Mouse (Mus musculus) hindbrain, embryonic 13.5 days (tissue): ENCODE measurements at regions not wholly inside any gene's neighbourhood (a gene's known extent, or its start where the extent isn't known, plus 50 kb on each side); places are given as distances from the start of the nearest gene placed in this dataset.

Experiments
- ATAC-seq: fragments of 200-750 bp; cut with Nextera tagmentation; 2 replicates; pipeline ENCODE4 v1.8.0; 2017; ENCODE audit warnings: moderate TSS enrichment; ENCODE audit not compliant: low FRiP score
- H3K27ac ChIP-seq: fragments of 300-500 bp; sonication (generic); 2 replicates; pipeline ENCODE4 v1.5.1; 2015; ENCODE audit warnings: inconsistent platforms, mild to moderate bottlenecking, moderate library complexity
- H3K27me3 ChIP-seq: fragments of 300-500 bp; sonication (generic); 2 replicates; pipeline ENCODE4 v1.6.1; 2015; ENCODE audit warnings: mild to moderate bottlenecking, inconsistent platforms
- H3K36me3 ChIP-seq: fragments of 300-500 bp; sonication (generic); 2 replicates; pipeline ENCODE4 v1.6.1; 2015; ENCODE audit warnings: mild to moderate bottlenecking, inconsistent platforms
- H3K4me1 ChIP-seq: fragments of 300-500 bp; sonication (generic); replicated peaks from 2 replicates; pipeline ENCODE4 v1.6.1; 2015; ENCODE audit warnings: inconsistent platforms
- H3K4me2 ChIP-seq: fragments of 300-500 bp; sonication (generic); 2 replicates; pipeline ENCODE4 v1.6.1; 2015; ENCODE audit warnings: inconsistent platforms, mild to moderate bottlenecking, moderate library complexity
- H3K4me3 ChIP-seq: fragments of 300-500 bp; sonication (generic); 2 replicates; pipeline ENCODE4 v1.5.1; 2015; ENCODE audit warnings: mild to moderate bottlenecking, inconsistent platforms
- H3K9ac ChIP-seq: fragments of 300-500 bp; sonication (generic); 2 replicates; pipeline ENCODE4 v1.6.1; 2015; ENCODE audit warnings: mild to moderate bottlenecking, inconsistent platforms
- H3K9me3 ChIP-seq: fragments of 300-500 bp; sonication (generic); 2 replicates; pipeline ENCODE4 v1.6.1; 2016; ENCODE audit warnings: inconsistent platforms
- WGBS: fragments of 180-500 bp; shearing (Covaris S2); methylation state at CpG from one replicate; pipeline ENCODE4 v1.1.7; 2015; 5-methylcytosine and 5-hydroxymethylcytosine counted together

DNA sequence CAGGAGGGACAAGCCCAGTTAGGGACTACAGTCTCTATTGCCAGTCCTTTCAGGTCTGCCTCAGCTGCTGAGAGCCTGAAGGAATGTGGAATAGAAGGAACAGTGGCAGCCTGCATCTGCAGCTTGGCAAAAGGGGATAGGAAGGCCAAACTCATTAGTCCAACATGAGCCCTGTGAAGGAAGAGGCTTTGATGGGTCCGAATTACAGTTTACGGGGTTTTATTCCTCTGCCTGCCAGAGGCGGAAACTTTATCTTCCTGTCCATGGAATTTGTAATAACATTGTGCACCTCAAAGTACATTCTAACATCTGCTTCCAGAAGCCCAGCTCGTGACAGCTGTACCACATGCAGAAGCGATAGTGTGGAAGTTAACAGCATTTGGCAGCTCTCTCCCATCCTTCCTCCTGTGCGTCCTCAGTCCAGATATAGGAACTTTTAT is 530.9 kb downstream of the Ptprc start:
- ATAC-seq, result no peak
- Histone ChIP-seq H3K27me3 (no peaks in the 10 kb centered on the region), H3K4me2 (no peak overlapping the region), H3K4me1 (no peaks in the 10 kb centered on the region; the same call in 1 of the 2 replicates), H3K27ac (no peak overlapping the region), H3K36me3 (no peaks in the 10 kb centered on the region), H3K9ac (no peak overlapping the region), H3K4me3 (no peak overlapping the region), H3K9me3 (no peaks in the 10 kb centered on the region)
- 86% methylated on average over 6 of the region's 6 CpGs for WGBS

GRCm38 (mm10) chr1:137643508-137643907 is 532.0 kb downstream of the Ptprc start:
- ATAC-seq, result 0 out of 2 replicates have a peak, but pooled peaks have one; percentile 52
- no peak overlapping the region for H3K4me3 ChIP-seq
- no peaks in the 10 kb centered on the region for H3K9me3 ChIP-seq
- H3K36me3 ChIP-seq, result no peaks in the 10 kb centered on the region
- no peaks in the 10 kb centered on the region; the same call in 1 of the 2 replicates for H3K4me1 ChIP-seq
- no peak overlapping the region for H3K9ac ChIP-seq
- no peak overlapping the region for H3K4me2 ChIP-seq
- no peaks in the 10 kb centered on the region for H3K27me3 ChIP-seq
- 0 out of 2 replicates have a peak overlapping the region, but pooled peaks have one; percentile 12 for H3K27ac ChIP-seq
- 65% methylated on average over 1 of the region's 1 CpGs for WGBS

DNA sequence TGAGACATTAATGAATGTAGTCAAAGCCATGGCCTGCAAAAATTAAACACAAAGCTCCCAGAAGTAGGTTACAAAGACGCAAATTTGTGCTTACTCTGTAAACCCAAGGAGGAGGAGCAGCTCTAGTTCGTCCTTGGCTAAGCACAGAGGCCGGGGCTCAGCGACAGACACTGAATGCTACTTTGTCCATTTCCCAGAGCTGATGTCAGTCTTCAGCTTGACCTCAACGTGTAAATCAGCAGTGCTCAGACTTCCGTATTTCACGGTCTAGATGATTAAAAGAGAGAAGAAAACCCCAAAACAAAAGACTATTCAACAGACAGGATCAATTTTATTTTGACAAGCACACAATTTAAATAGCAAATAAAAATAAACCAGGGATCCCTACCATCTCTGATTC is 534.7 kb downstream of the Ptprc start:
- 7% methylated on average over 7 of the region's 7 CpGs for WGBS
- H3K27me3 ChIP-seq, result no peaks in the 10 kb centered on the region
- no peak overlapping the region for H3K9ac ChIP-seq
- no peaks in the 10 kb centered on the region for H3K9me3 ChIP-seq
- peaks cover 3% of the 10 kb centered on the region; the same call in 1 of the 2 replicates for H3K4me1 ChIP-seq
- H3K27ac ChIP-seq, result no peak overlapping the region
- H3K4me3 ChIP-seq, result no peak overlapping the region
- no peak overlapping the region for H3K4me2 ChIP-seq
- no peak for ATAC-seq
- no peaks in the 10 kb centered on the region for H3K36me3 ChIP-seq

DNA sequence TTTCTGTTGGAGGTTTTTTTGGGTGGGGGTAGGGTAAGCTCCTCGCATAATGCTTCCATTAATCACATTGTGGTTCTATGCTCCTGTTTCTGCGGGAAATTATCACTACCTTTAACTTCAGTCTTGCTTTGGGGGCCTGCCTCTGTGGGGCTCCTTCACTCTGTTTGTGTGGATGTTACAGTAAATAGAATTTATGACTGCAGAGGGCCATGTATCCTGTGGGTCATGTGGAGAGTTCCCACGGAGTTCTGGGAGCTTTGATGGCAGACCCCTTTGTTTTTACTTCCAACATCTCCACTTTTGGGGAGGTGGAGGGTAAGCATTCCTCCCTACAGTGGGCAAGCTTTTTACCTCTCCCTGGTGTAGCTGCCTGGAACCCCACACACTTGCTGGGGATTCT is 538.6 kb downstream of the Ptprc start:
- Histone ChIP-seq H3K9ac (no peak overlapping the region), H3K4me3 (no peak overlapping the region), H3K9me3 (no peaks in the 10 kb centered on the region), H3K27me3 (no peaks in the 10 kb centered on the region), H3K4me1 (peaks cover 6% of the 10 kb centered on the region; the same call in 1 of the 2 replicates), H3K36me3 (no peaks in the 10 kb centered on the region), H3K4me2 (no peak overlapping the region), H3K27ac (no peak overlapping the region)
- 24% methylated on average over 3 of the region's 3 CpGs for WGBS
- ATAC-seq, result no peak

- Histone ChIP-seq H3K4me1 (peaks cover 6% of the 10 kb centered on the region; the same call in 1 of the 2 replicates), H3K27ac (no peak overlapping the region), H3K4me3 (no peak overlapping the region), H3K27me3 (no peaks in the 10 kb centered on the region), H3K4me2 (no peak overlapping the region), H3K9ac (no peak overlapping the region), H3K36me3 (no peaks in the 10 kb centered on the region), H3K9me3 (no peaks in the 10 kb centered on the region)
- no peak for ATAC-seq
- WGBS, result 6% methylated on average over 3 of the region's 3 CpGs
These were observed 539.1 kb downstream of the Ptprc start for GRCm38 (mm10) chr1:137636321-137636944.

DNA sequence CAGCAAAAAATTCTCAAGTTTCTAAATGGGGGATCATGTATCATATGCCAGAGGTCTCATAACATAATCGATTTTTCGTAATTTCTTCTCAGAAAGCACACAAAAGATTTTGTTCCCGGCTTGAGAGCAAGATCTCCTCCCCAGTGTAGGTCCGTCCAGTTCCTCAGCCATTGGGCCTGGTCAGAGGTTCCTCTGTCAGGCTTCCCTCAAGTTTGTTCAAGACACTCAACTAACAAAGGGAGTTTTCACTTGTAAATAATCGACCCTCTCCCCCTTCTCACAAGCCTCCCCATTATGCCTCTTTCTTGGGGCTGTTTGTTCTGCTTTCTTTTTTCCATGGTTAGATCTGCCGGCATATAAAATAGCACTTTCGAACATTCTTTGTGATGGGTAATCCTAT is 539.7 kb downstream of the Ptprc start:
- no peaks in the 10 kb centered on the region for H3K36me3 ChIP-seq
- H3K27ac ChIP-seq, result no peak overlapping the region
- ATAC-seq, result no peak
- H3K4me1 ChIP-seq, result peaks cover 6% of the 10 kb centered on the region; the same call in 1 of the 2 replicates
- no peak overlapping the region for H3K9ac ChIP-seq
- no peaks in the 10 kb centered on the region for H3K27me3 ChIP-seq
- H3K4me2 ChIP-seq, result no peak overlapping the region
- H3K4me3 ChIP-seq, result no peak overlapping the region
- H3K9me3 ChIP-seq, result no peaks in the 10 kb centered on the region
- WGBS, result 18% methylated on average over 7 of the region's 7 CpGs

DNA sequence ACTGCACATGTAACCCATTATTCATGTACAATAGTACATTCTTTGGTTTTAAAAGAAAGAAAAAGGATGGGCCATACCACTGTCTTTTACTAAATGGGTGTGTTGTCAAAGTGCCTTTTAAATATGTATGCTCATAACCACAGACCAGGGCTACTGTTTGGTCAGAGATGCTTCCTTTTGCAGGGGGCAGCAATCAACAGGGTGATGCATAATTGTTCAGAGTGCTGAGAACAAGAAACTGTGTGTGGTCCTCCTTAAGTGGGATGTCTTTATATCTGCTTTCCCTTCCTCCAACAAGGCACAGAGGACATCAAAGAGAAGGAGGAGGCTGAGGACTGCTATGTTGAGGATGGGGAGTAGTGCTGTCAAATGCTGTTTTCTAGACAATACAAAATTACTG is 544.0 kb downstream of the Ptprc start:
- no peak overlapping the region for H3K9ac ChIP-seq
- no peak overlapping the region for H3K4me3 ChIP-seq
- H3K4me1 ChIP-seq, result peaks cover 6% of the 10 kb centered on the region; the same call in 1 of the 2 replicates
- H3K36me3 ChIP-seq, result no peaks in the 10 kb centered on the region
- no peak overlapping the region for H3K27ac ChIP-seq
- H3K9me3 ChIP-seq, result no peaks in the 10 kb centered on the region
- H3K4me2 ChIP-seq, result no peak overlapping the region
- ATAC-seq, result no peak
- H3K27me3 ChIP-seq, result no peaks in the 10 kb centered on the region

- H3K27me3 ChIP-seq, result no peaks in the 10 kb centered on the region
- WGBS, result 81% methylated on average over 5 of the region's 5 CpGs
- H3K27ac ChIP-seq, result no peak overlapping the region
- no peak overlapping the region for H3K9ac ChIP-seq
- no peaks in the 10 kb centered on the region for H3K9me3 ChIP-seq
- no peaks in the 10 kb centered on the region for H3K4me1 ChIP-seq
- H3K36me3 ChIP-seq, result no peaks in the 10 kb centered on the region
- no peak overlapping the region for H3K4me3 ChIP-seq
- H3K4me2 ChIP-seq, result no peak overlapping the region
- no peak for ATAC-seq
These were observed 554.8 kb downstream of the Ptprc start for GRCm38 (mm10) chr1:137620672-137621071.

GRCm38 (mm10) chr1:137618231-137618630 is 557.3 kb downstream of the Ptprc start:
- no peak overlapping the region for H3K4me3 ChIP-seq
- H3K4me1 ChIP-seq, result no peaks in the 10 kb centered on the region
- H3K4me2 ChIP-seq, result no peak overlapping the region
- H3K36me3 ChIP-seq, result no peaks in the 10 kb centered on the region
- H3K27me3 ChIP-seq, result no peaks in the 10 kb centered on the region
- H3K27ac ChIP-seq, result no peak overlapping the region
- 86% methylated on average over 2 of the region's 2 CpGs for WGBS
- H3K9me3 ChIP-seq, result no peaks in the 10 kb centered on the region
- no peak for ATAC-seq
- H3K9ac ChIP-seq, result no peak overlapping the region

DNA sequence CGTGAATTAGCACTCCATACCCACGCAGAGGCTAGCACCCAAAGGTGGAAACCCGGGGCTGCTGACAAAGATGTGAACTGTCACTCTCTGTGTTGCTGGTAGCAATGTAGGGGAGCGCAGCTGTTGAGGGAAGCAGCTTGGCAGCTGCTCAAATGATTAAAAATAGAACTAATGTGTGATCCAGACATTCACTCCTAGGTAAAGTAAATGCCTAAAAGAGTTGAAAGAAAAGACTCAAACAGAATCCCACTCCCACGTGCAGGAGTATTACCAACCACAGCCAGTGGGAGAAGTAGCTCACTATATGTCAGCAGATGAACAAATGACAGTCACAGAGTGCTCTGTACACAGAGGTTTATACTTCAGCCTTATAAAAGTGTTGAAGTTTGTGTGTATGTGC is 558.0 kb downstream of the Ptprc start:
- Histone ChIP-seq H3K4me1 (no peaks in the 10 kb centered on the region), H3K27ac (no peak overlapping the region), H3K4me2 (no peak overlapping the region), H3K4me3 (no peak overlapping the region), H3K9ac (no peak overlapping the region), H3K36me3 (no peaks in the 10 kb centered on the region), H3K9me3 (no peaks in the 10 kb centered on the region), H3K27me3 (no peaks in the 10 kb centered on the region)
- 64% methylated on average over 5 of the region's 5 CpGs for WGBS
- no peak for ATAC-seq

DNA sequence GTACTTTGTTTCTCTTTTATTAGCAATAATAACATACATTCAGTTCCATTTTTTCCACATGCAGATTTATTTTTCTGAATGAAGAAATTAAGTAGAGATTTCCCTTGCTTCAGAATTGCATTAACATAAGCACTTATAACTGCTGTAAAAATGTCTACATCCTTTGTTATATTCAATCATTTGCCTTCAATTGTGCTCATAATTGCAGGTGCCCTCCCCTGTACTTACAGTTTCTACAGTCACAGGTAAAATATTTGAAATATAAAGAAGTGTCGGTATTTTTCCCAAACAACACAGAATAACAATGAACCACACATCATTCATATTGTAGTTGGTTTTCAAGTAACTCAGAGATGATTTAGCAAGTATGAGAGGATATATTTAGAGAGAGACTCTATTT is 568.8 kb downstream of the Ptprc start:
- peaks cover 7% of the 10 kb centered on the region for H3K4me1 ChIP-seq
- no peak for ATAC-seq
- WGBS, result 80% methylated on average over 1 of the region's 1 CpGs
- H3K9me3 ChIP-seq, result no peaks in the 10 kb centered on the region
- no peak overlapping the region; the same call in 1 of the 2 replicates for H3K4me2 ChIP-seq
- no peaks in the 10 kb centered on the region for H3K36me3 ChIP-seq
- H3K4me3 ChIP-seq, result no peak overlapping the region
- no peaks in the 10 kb centered on the region for H3K27me3 ChIP-seq
- no peak overlapping the region for H3K9ac ChIP-seq
- peak overlapping the region; percentile 76 for H3K27ac ChIP-seq

- no peaks in the 10 kb centered on the region for H3K9me3 ChIP-seq
- H3K9ac ChIP-seq, result no peak overlapping the region; the same call in 1 of the 2 replicates
- H3K27me3 ChIP-seq, result no peaks in the 10 kb centered on the region
- peaks cover 7% of the 10 kb centered on the region for H3K4me1 ChIP-seq
- peak overlapping the region; percentile 47 for H3K4me2 ChIP-seq
- 27% methylated on average over 11 of the region's 11 CpGs for WGBS
- peak overlapping the region; percentile 76 for H3K27ac ChIP-seq
- no peaks in the 10 kb centered on the region for H3K36me3 ChIP-seq
- ATAC-seq, result peak; percentile 89
- H3K4me3 ChIP-seq, result peak overlapping the region; percentile 11; the same call in 1 of the 2 replicates
These were observed 569.4 kb downstream of the Ptprc start for GRCm38 (mm10) chr1:137605890-137606663.

- ATAC-seq, result no peak
- 91% methylated on average over 7 of the region's 7 CpGs for WGBS
These were observed 581.8 kb downstream of the Ptprc start for GRCm38 (mm10) chr1:137593732-137594131.

More at GRCm38 (mm10) chr1:137593732-137594131, 581.8 kb downstream of the Ptprc start:
- no peaks in the 10 kb centered on the region for H3K9me3 ChIP-seq
- H3K4me3 ChIP-seq, result no peak overlapping the region
- no peak overlapping the region for H3K9ac ChIP-seq
- H3K36me3 ChIP-seq, result no peaks in the 10 kb centered on the region
- no peak overlapping the region for H3K27ac ChIP-seq
- H3K4me1 ChIP-seq, result no peaks in the 10 kb centered on the region
- H3K27me3 ChIP-seq, result no peaks in the 10 kb centered on the region
- no peak overlapping the region for H3K4me2 ChIP-seq
